Mouse (Mus musculus) embryonic fibroblast, embryonic 13.5 days (primary cell): ENCODE data around the gene Otx2.

Source experiments
- CTCF ChIP-seq: IDR thresholded peaks from 2 replicates; pipeline ENCODE4 v1.5.1; 2011; ENCODE audit warnings: mild to moderate bottlenecking, control low read depth, low read length, moderate library complexity, borderline replicate concordance; ENCODE audit not compliant: insufficient read depth
- POLR2A ChIP-seq: IDR thresholded peaks from 2 replicates; pipeline ENCODE4 v1.6.1; 2011; ENCODE audit warnings: low read depth, mild to moderate bottlenecking, control low read depth, low read length, moderate library complexity

DNA sequence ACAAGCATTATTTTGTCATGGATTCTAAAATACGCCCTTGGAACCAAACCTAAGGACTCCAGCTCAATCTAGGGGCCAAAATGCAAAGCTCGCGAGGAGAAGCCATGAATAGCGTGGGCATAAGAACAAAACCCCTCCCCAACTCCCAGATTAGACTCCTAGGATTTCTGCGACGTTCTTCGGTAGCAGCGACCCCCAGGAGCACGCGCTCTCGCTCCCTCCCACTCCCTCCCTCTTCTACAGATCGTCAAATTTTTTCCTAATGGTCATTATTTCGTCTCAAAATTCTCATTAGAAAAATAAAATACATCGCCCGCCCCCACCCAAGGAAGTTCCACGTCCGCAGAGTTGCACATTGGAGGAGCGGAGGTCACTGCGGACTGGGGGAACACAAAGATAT is 6.8 kb downstream of the Otx2 start:
- TF ChIP-seq CTCF = no peak
- TF ChIP-seq POLR2A = no peak
